Mouse (Mus musculus): ENCODE data around the gene Serpinb9b.
"Not testable (repeated sequence)": the region's sequence is repeated elsewhere in the genome, so short reads cannot be mapped to it uniquely, and the experiment has no call there.

Gene Serpinb9b

GRCm38 (mm10) chr13:33027244-33027643 lies at the start of gene Serpinb9b:
Serpinb9b (plus strand) TSS chr13:33027416.
- in situ Hi-C loops (cut with MboI; ENCODE audit: low sequenced_read_pairs): no loop called here

DNA sequence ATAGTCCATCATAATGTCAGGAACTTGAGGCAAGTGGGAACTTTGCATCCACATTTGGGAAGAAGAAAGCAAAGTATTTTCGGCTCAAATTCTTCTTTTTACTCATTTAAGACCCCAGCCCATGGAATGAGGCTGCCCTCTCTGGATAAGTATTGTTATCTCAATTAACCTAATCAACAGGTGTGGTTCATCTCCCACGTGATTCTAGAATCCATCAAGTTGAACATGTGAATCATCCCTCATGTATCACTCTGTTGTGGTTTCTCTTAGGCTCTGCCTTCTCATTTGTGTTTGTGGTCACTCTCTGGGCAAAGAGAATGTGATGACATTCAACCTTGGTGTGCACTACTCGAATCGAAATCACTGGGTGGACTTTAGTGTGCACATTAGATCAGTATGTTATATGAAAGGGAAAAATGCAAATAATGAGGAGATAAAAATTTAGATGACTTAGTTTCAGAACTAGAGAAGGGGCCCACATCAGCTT lies 44.6 kb upstream of the Serpinb9b start:
- in situ Hi-C loops (cut with MboI; ENCODE audit: low sequenced_read_pairs): no loop called here

DNA sequence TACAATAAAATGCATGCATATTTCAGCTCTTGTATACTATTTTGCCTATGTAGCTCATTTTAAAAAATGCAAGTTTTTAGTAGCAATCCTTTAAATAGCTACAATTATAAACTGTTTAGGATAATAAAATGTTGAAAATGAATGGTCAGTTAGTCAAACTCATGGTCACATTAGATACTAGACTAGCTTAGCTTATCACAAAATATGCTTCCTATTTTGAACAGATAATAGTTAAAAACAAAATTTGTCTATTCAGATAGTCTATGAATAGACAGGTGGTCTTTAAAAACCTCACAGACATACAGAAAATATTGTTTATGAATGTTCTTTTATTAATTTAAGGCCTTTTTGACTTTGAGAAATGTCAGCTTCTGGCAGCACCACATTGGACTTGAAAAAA lies 41.0 kb upstream of the Serpinb9b start:
- in situ Hi-C loops (cut with MboI; ENCODE audit: low sequenced_read_pairs): no loop called here

GRCm38 (mm10) chr13:32993152-32993893 lies 33.9 kb upstream of the Serpinb9b start:
- in situ Hi-C loops (cut with MboI; ENCODE audit: low sequenced_read_pairs): no loop called here

DNA sequence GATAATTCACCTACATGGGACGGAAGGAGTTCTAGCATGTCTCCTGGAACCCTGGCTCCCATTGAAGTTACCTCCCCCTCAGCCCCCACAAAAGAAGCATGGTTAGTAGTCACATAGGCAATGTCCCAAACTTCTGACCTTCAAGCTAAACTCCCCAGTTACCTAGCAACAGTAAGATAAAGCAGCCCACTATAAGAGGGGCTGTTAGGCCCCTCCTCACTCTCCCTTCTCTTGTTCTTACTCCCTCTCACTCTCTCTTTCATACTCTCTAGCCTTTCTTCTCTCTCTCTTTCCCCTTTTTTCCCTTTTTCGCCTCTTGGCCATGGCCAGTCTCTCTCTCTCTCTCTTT lies 33.3 kb upstream of the Serpinb9b start:
- in situ Hi-C loops (cut with MboI; ENCODE audit: low sequenced_read_pairs): no loop called here

GRCm38 (mm10) chr13:32995051-32995450 lies 32.2 kb upstream of the Serpinb9b start:
- in situ Hi-C loops (cut with MboI; ENCODE audit: low sequenced_read_pairs): no loop called here

GRCm38 (mm10) chr13:33001341-33001740 lies 25.9 kb upstream of the Serpinb9b start:
- in situ Hi-C loops (cut with MboI; ENCODE audit: low sequenced_read_pairs): no loop called here

DNA sequence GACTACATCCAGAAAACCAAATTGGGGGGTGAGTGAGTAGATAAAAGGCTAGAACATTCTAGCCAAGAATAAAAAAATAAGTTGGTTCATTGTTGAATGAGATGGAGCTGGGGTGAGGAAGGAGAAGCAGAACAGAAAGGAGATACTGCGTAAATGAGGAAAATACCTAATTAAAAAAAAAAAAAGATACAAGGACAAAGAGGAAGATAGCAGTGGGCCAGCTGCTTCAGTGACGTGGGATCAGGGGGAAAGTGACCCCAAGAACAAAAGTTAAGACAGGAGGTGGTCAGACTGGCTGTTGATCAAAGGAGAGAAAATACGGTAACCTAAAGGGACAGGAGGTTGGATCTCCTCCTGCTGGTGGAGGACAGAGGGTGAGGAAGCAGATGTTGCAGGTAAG lies 24.3 kb upstream of the Serpinb9b start, which contains the start of gene Serpinb9:
Gene Serpinb9 (plus strand): TSS at position 301 of the 400 bp plus-strand sequence.
- in situ Hi-C loops (cut with MboI; ENCODE audit: low sequenced_read_pairs): no loop called here

DNA sequence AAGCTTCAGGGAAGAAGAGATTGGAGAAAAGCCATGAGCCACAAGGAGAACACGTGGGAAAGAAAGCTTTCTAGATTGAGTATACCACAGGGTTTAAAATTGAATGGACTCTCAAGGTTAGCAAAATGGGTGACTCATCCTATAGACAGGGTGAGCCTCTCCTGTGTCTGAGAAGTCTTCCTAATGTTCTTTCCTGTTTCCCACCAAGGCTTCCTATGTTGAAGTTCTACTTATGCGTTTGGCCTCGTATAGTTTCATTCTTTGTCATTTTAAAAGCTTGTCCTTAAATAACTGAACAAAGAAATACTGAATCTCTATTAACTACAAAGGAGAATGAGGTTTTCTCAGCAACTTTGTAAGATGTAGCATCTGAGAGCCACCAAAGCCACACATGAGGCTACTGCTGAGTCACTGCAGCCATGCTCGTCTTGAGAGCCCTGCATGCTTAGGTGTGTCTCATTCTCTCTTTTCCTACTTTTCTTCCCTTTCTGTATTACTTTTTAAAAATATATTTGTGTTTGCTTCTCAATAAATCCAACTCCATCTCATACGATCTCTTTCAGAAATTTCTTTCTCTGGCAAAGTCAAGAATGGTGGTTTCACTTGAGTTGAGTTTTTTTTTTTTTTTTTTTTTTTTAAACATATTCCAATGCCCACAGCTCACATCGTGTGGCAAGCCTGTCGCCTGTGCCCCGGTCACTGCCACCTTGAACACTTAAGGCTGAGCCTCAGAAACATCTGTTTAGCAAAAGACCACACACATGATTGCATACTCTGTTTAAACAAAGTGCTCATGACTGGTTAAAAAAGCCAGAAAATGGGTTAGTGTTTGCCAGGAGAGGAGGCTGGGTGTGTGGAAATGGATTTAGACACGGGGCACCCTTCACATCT lies 23.4 kb upstream of the Serpinb9b start:
- in situ Hi-C loops (cut with MboI; ENCODE audit: low sequenced_read_pairs): no loop called here

- in situ Hi-C loops (cut with MboI; ENCODE audit: low sequenced_read_pairs): no loop called here
Observed at GRCm38 (mm10) chr13:33004414-33005105, 22.7 kb upstream of the Serpinb9b start.

GRCm38 (mm10) chr13:33005501-33006075 lies 21.6 kb upstream of the Serpinb9b start:
- in situ Hi-C loops (cut with MboI; ENCODE audit: low sequenced_read_pairs): no loop called here

GRCm38 (mm10) chr13:33006555-33006954 lies 20.7 kb upstream of the Serpinb9b start:
- in situ Hi-C loops (cut with MboI; ENCODE audit: low sequenced_read_pairs): no loop called here

DNA sequence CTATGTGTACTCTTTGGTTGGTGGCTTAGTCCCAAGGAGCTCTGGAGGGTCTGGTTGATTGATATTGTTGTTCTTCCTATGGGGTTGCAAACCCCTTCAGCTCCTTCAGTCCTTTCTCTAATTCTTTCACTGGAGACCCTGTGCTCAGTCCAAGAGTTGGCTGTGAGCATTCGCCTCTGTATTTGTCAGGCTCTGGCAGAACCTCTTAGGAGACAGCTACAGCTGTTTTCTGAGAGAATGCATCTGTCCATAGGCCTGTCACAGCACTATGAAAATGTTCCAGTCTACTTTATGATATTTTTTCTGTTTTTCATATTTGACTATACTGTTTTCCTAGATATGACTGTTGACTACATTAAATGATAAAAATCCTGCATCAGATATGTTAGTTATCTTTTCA lies 14.8 kb upstream of the Serpinb9b start:
- in situ Hi-C loops (cut with MboI; ENCODE audit: low sequenced_read_pairs): no loop called here

GRCm38 (mm10) chr13:33013271-33013670 lies 13.9 kb upstream of the Serpinb9b start:
- in situ Hi-C loops (cut with MboI; ENCODE audit: low sequenced_read_pairs): no loop called here

DNA sequence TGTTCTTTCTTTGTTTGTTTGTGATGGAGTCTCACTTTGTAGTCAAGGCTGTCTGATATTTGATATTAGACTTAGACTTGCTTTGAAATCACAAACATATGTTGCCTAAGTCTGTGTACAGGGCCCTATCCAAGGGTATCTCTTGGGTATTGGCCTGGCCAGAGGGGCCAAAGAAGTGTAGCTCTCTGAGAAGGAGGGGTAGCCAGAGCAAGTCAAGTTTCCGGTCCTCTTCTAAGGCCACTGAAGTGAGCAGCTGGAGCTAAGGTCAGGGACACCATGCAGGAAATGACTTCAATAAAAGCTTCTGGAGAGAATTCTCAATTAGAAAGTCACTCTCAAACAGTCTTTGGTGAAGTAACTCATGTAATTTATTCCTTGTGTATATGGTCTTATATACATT lies 4.8 kb upstream of the Serpinb9b start:
- in situ Hi-C loops (cut with MboI; ENCODE audit: low sequenced_read_pairs): no loop called here

GRCm38 (mm10) chr13:33026427-33027057 lies 674 bp upstream of the Serpinb9b start:
- in situ Hi-C loops (cut with MboI; ENCODE audit: low sequenced_read_pairs): no loop called here

- in situ Hi-C loops (cut with MboI; ENCODE audit: low sequenced_read_pairs): no loop called here
Observed at GRCm38 (mm10) chr13:33028146-33028545, 930 bp downstream of the Serpinb9b start.

DNA sequence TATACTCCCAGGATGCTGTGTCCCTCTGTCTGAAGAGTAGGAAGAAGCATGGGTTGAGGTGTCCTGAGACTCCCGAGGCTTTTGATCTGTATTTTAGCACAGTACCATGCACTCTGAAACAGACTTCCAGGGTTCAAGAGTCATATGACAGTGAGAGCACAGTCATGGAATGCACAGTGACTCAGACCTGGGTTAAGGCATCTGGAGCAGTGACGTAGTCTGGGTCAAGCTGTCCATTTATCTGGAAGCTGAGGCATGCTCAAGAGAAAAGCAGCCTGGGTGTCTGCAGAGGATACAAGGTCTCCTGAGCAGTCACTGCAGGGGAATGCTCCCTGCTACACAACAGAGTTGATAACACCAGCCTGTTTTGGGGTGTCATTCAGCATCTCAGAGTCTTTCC lies 1.3 kb downstream of the Serpinb9b start:
- in situ Hi-C loops (cut with MboI; ENCODE audit: low sequenced_read_pairs): no loop called here

DNA sequence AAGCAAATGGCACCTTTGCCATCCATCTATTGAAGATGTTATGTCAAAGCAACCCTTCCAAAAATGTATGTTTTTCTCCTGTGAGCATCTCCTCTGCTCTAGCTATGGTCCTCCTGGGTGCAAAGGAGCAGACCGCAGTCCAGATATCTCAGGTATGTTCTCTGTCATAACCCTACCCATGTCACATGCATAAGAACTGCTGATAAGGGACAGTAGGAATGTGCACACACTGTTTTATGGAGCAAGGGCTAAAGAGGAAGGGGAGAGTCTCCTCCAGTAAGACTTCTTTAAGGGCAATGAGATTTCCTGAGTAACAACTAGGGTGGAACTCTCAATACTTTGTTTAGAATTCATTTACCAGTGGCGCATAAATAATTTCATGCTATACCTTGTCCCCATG lies 2.3 kb downstream of the Serpinb9b start:
- in situ Hi-C loops (cut with MboI; ENCODE audit: low sequenced_read_pairs): not testable (repeated sequence)

DNA sequence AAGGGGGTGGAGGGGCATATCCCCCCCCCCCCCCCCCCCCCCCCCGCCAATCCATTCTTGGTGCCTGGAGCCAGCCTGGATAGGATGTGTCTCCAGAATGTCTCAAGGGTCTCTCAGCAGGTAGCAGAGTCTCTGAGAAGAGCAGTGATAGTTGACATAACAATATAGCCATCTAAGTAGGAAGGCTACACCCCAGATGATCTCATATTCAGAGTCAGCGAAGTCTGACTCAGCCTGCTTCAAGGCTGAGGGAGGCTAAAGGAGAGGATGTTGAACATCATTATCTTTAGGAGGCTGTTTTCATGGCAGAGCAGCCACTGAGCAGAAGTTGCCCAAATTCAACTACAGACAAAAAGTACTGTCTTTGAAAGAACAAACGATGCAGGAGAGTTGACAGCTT lies 3.1 kb downstream of the Serpinb9b start:
- in situ Hi-C loops (cut with MboI; ENCODE audit: low sequenced_read_pairs): no loop called here

Measured in CH12F3 (cell line).